Mouse (Mus musculus) liver, postnatal 0 days (tissue): ENCODE measurements around the gene Ephx1.

Experiments used
- CTCF ChIP-seq: sonication (generic); IDR thresholded peaks from 2 replicates; pipeline ENCODE4 v1.5.1; 2016; ENCODE audit warnings: antibody characterized with exemption, low read depth
- EP300 ChIP-seq: IDR thresholded peaks from 2 replicates; pipeline ENCODE4 v1.6.1; 2016; ENCODE audit warnings: antibody characterized with exemption, low read depth, mild to moderate bottlenecking

DNA sequence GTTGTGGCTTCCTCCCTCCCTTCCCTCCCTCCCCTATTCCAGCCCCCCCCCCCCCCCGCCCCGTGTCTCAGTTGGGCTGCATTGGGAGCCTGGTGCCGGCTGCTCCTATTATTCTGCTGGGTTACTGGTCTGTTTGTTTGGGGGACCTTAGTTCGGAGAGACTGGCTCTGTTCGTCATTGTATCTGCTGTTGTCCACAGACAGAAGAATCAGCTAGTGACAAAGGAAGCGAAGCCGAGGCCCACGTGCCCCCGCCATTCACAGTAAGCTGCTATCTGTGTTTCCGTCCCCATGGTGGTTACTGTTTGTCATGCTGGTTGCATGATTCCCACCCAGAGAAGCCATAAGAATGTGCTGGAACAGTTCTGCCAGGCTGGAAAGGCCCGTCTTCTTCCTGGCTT is 47.8 kb downstream of the Ephx1 start:
- TF ChIP-seq CTCF (no peak), EP300 (no peak)
